ENCODE assay signal across 22 mouse cellular contexts in genomic region chr4:107389345-107389744, GRCm38 (mm10). TPM values are rescaled to one million over a fixed set of nuclear protein-coding genes. Genes with fewer than 3 reads are reported as not detected.
"Had no signal": no experiment of that assay in that cellular context is flagged by ENCODE, and none has a peak within 500 bp of the region (broad histone marks: within the 10 kb centered on the region; RNA-seq: fewer than 3 reads in every experiment).

No protein-coding gene starts in this region.

- DNase-seq: heart, postnatal 10 days; heart, postnatal 14 days; heart, postnatal 36 days; heart, postnatal 4 days; kidney, adult 11 months; kidney, adult 18-20 months; kidney, adult 2 months; kidney, adult 8-10 months; kidney, adult 9 months; kidney, postnatal 14 days; kidney, postnatal 25 days; kidney, postnatal 36 days; kidney, postnatal 4 days; layer of hippocampus, adult 9-11 months; layer of hippocampus, postnatal 36 days had no signal

- ATAC-seq: hindbrain, embryonic 16.5 days; hindbrain, postnatal 0 days; inflammation-experienced regulatory T-cells, adult 6 months; intestine, embryonic 15.5 days; intestine, embryonic 16.5 days; intestine, postnatal 0 days had no signal

RNA-seq across cellular contexts. Expression of gene Glis1, which starts 45.0 kb away (rescaled TPM):
- total RNA-seq: hematopoietic stem cell, adult 5-6 weeks had no signal
